Mouse (Mus musculus) stomach, embryonic 14.5 days (tissue): ENCODE data around the gene Msh5. TPM values are rescaled to one million over a fixed set of nuclear protein-coding genes. Genes with fewer than 3 reads are reported as not detected.

Experiments
- ATAC-seq: fragments of 200-750 bp; cut with Nextera tagmentation; 2 replicates; pipeline ENCODE4 v1.8.0; 2017; ENCODE audit warnings: low read depth, moderate TSS enrichment; ENCODE audit not compliant: insufficient number of reproducible peaks, insufficient read depth, low FRiP score
- H3K27ac ChIP-seq: fragments of 300-500 bp; sonication (generic); 2 replicates; pipeline ENCODE4 v1.5.1; 2014; ENCODE audit warnings: mild to moderate bottlenecking, low read length, moderate library complexity, mixed read lengths
- H3K27me3 ChIP-seq: fragments of 300-500 bp; sonication (generic); 2 replicates; pipeline ENCODE4 v1.6.1; 2014; ENCODE audit warnings: low read length, control low read depth, mixed read lengths; ENCODE audit not compliant: control insufficient read depth, insufficient read depth
- H3K36me3 ChIP-seq: fragments of 300-500 bp; sonication (generic); 2 replicates; pipeline ENCODE4 v1.6.1; 2014; ENCODE audit warnings: mild to moderate bottlenecking, control low read depth, low read length, moderate library complexity, mixed read lengths; ENCODE audit not compliant: control insufficient read depth, insufficient read depth
- H3K4me1 ChIP-seq: fragments of 300-500 bp; sonication (generic); 2 replicates; pipeline ENCODE4 v1.6.1; 2014; ENCODE audit warnings: low read length, control low read depth, mixed read lengths; ENCODE audit not compliant: control insufficient read depth, insufficient read depth
- H3K4me2 ChIP-seq: fragments of 300-500 bp; sonication (generic); replicated peaks from 2 replicates; pipeline ENCODE4 v1.6.1; 2014; ENCODE audit warnings: low read depth, low read length, control low read depth
- H3K4me3 ChIP-seq: fragments of 300-500 bp; sonication (generic); 2 replicates; pipeline ENCODE4 v1.5.1; 2014; ENCODE audit warnings: low read depth, low read length, control low read depth
- H3K9ac ChIP-seq: fragments of 300-500 bp; sonication (generic); replicated peaks from 2 replicates; pipeline ENCODE4 v1.6.1; 2014; ENCODE audit warnings: low read depth, mild to moderate bottlenecking, control low read depth, low read length, moderate library complexity, mixed read lengths
- H3K9me3 ChIP-seq: fragments of 300-500 bp; sonication (generic); 2 replicates; pipeline ENCODE4 v1.6.1; 2016; ENCODE audit warnings: low read depth, low read length, control low read depth; ENCODE audit not compliant: control insufficient read depth
- WGBS: fragments of 180-500 bp; shearing (Covaris S2); extraction: QIAGEN DNeasy Blood & Tissue Kit; methylation state at CpG from one replicate; pipeline ENCODE4 v1.1.7; 2014; 5-methylcytosine and 5-hydroxymethylcytosine counted together
- polyA plus RNA-seq: library from polyadenylated mRNA; unstranded; fragments of >200 nt; fragmentation: Nextera tagmentation; extraction: Ambion mirVana; gene quantifications from 2 replicates; pipeline ENCODE4 v1.2.1, GENCODE M21; 2014

Msh5 gene
- polyA plus RNA-seq, 1 experiment from 2014 or later: 3.8 TPM

DNA sequence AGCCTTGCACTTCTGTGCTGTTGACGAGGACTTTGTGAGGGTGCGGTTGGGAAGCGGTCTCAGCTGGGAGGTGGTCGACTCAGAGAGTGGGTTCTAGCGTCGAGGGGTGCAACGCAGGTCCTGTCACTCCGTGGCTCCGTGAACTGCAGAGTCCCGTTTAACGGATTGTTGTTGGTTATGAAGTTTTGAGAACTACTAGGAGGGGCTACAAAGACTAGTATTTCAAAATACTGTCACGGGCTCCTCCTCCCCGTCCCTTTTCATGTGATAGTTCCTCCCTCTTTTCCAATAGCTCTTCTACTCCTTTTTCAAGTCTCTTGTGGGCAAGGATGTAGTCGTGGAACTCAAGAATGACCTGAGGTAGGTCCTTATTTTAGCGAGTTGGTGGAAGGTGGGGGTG, 64.2 kb downstream of the Msh5 start:
- WGBS: under 1% methylated on average over 15 of the region's 15 CpGs
- Histone ChIP-seq H3K9ac (peak overlapping the region; percentile 91), H3K4me3 (peak overlapping the region; percentile 91), H3K36me3 (peaks cover 19% of the 10 kb centered on the region), H3K27ac (peak overlapping the region; percentile 99), H3K9me3 (no peaks in the 10 kb centered on the region), H3K4me1 (peaks cover 10% of the 10 kb centered on the region; the same call in 1 of the 2 replicates), H3K4me2 (peak overlapping the region; percentile 83), H3K27me3 (no peaks in the 10 kb centered on the region)
- peak; percentile 38 for ATAC-seq

GRCm38 (mm10) chr17:34981690-34982180, 64.8 kb downstream of the Msh5 start, which contains the start of gene Lsm2:
Gene Lsm2, plus strand, starts transcription at chr17:34981862.
- 0% methylated on average over 58 of the region's 58 CpGs for WGBS
- Histone ChIP-seq H3K27ac (peak within 1 kb of the TSS; percentile 99), H3K9me3 (no peaks in the 10 kb centered on the region), H3K9ac (peak within 1 kb of the TSS; percentile 91), H3K4me3 (peak within 1 kb of the TSS; percentile 91), H3K27me3 (no peaks in the 10 kb centered on the region), H3K4me1 (peaks cover 10% of the 10 kb centered on the region; the same call in 1 of the 2 replicates), H3K36me3 (peaks cover 17% of the 10 kb centered on the region), H3K4me2 (peak within 1 kb of the TSS; percentile 83)
- ATAC-seq: peak; percentile 93

DNA sequence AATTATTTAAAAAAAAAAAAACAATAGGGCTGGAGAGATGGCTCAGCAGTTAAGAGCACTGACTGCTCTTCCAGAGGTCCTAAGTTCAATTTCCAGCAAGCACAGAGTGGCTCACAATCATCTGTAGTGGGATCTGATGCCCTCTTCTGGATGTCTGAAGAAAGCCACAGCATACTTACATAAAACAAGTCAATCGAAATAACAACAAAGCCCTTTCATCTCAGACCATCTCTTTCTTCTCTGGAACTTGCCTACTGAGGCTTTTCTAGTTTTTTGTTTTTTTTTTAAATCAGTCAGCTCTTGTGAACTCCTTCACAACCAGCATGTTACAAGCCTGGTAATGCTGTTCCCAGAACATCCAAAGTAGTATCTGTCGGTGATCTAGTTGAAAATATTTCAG, 65.9 kb downstream of the Msh5 start:
- Histone ChIP-seq H3K9ac (peak overlapping the region; percentile 91), H3K27me3 (no peaks in the 10 kb centered on the region), H3K9me3 (no peaks in the 10 kb centered on the region), H3K36me3 (peaks cover 6% of the 10 kb centered on the region), H3K27ac (peak overlapping the region; percentile 99; the same call in 1 of the 2 replicates), H3K4me2 (peak overlapping the region; percentile 83), H3K4me1 (peaks cover 10% of the 10 kb centered on the region; the same call in 1 of the 2 replicates), H3K4me3 (peak overlapping the region; percentile 91)
- no peak for ATAC-seq
- 16% methylated on average over 2 of the region's 2 CpGs for WGBS

DNA sequence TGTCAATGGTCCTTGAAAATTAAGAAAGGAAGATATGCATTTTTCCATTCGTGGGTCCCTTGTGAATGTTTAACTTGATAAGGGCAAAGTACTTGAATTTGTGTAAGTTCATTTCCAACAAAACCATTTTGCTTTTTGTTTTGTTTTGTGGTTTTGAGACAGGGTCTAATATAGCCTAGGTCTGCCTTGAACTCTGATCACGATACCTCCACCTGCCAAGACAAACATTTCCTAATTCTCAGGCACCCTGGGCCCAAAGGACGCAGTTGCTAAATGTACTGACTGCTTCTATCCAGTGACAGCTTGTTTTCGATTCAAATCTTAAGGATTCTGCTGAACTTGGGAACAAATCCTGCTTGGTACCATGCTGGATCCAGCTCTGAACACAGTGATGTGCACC, 66.9 kb downstream of the Msh5 start:
- Histone ChIP-seq H3K9me3 (no peaks in the 10 kb centered on the region), H3K4me2 (no peak overlapping the region), H3K4me3 (no peak overlapping the region), H3K9ac (no peak overlapping the region), H3K27me3 (no peaks in the 10 kb centered on the region), H3K27ac (no peak overlapping the region), H3K4me1 (peaks cover 10% of the 10 kb centered on the region; the same call in 1 of the 2 replicates), H3K36me3 (no peaks in the 10 kb centered on the region)
- no peak for ATAC-seq
- WGBS: 92% methylated on average over 4 of the region's 4 CpGs

Other genes with a start within 250 kb of the Msh5 start
- not detected in 2 replicates for gene Cyp21a1, start 242.2 kb downstream of the Msh5 start, polyA plus RNA-seq
- gene Stk19, start 209.8 kb downstream of the Msh5 start, polyA plus RNA-seq: 22.3 and 27.3 TPM in 2 replicates
- gene Dxo, start 209.7 kb downstream of the Msh5 start, polyA plus RNA-seq: 52.9 and 56.4 TPM in 2 replicates
- gene Skiv2l, start 196.5 kb downstream of the Msh5 start, polyA plus RNA-seq: 37.7 and 39.5 TPM in 2 replicates
- 101 and 114 TPM in 2 replicates for gene Nelfe, start 196.4 kb downstream of the Msh5 start, polyA plus RNA-seq
- gene Cfb, start 184.2 kb downstream of the Msh5 start, polyA plus RNA-seq: 6.7 and 9.4 TPM in 2 replicates
- 0.87 and 1.2 TPM in 2 replicates for gene Zbtb12, start 167.3 kb downstream of the Msh5 start, polyA plus RNA-seq
- gene Gm20547, start 164.7 kb downstream of the Msh5 start, polyA plus RNA-seq: not detected in 2 replicates
- gene C2, start 148.5 kb downstream of the Msh5 start, polyA plus RNA-seq: 2.8 TPM in 2 replicates
- 69.4 and 79.4 TPM in 2 replicates for gene Ehmt2, start 148.3 kb downstream of the Msh5 start, polyA plus RNA-seq
- gene Slc44a4, start 132.3 kb downstream of the Msh5 start, polyA plus RNA-seq: 5.3 and 6.4 TPM in 2 replicates
- gene Neu1, start 115.5 kb downstream of the Msh5 start, polyA plus RNA-seq: 15.1 and 16.2 TPM in 2 replicates
- gene Hspa1b, start 87.5 kb downstream of the Msh5 start, polyA plus RNA-seq: 0.54 and 0.84 TPM in 2 replicates
- 0.66 TPM in 1 of 2 replicates, not detected in the other for gene Gm20481, start 76.8 kb downstream of the Msh5 start, polyA plus RNA-seq
- 4.9 and 6.0 TPM in 2 replicates for gene Hspa1a, start 74.6 kb downstream of the Msh5 start, polyA plus RNA-seq
- gene Hspa1l, start 74.0 kb downstream of the Msh5 start, polyA plus RNA-seq: 0.73 and 0.75 TPM in 2 replicates
- gene Lsm2, start 64.9 kb downstream of the Msh5 start, polyA plus RNA-seq: 177 and 205 TPM in 2 replicates
- 84.0 and 92.3 TPM in 2 replicates for gene Vars, start 45.8 kb downstream of the Msh5 start, polyA plus RNA-seq
- gene Vwa7, start 30.2 kb downstream of the Msh5 start, polyA plus RNA-seq: 0.18 and 0.22 TPM in 2 replicates
- gene Sapcd1, start 18.7 kb downstream of the Msh5 start, polyA plus RNA-seq: 16.3 and 21.3 TPM in 2 replicates
- 83.0 and 88.5 TPM in 2 replicates for gene Clic1, start 3.2 kb upstream of the Msh5 start, polyA plus RNA-seq
- 292 and 322 TPM in 2 replicates for gene Ddah2, start 12.3 kb upstream of the Msh5 start, polyA plus RNA-seq
- gene Ly6g6c, start 18.6 kb upstream of the Msh5 start, polyA plus RNA-seq: 0.30 and 0.63 TPM in 2 replicates
- 0.97 and 1.3 TPM in 2 replicates for gene Mpig6b, start 19.4 kb upstream of the Msh5 start, polyA plus RNA-seq
- gene Ly6g6e, start 30.2 kb upstream of the Msh5 start, polyA plus RNA-seq: 7.8 and 9.7 TPM in 2 replicates
- 1.5 and 2.1 TPM in 2 replicates for gene Ly6g6d, start 31.3 kb upstream of the Msh5 start, polyA plus RNA-seq
- gene Ly6g6f, start 38.9 kb upstream of the Msh5 start, polyA plus RNA-seq: 0.29 TPM in 1 of 2 replicates, not detected in the other
- 77.1 and 81.4 TPM in 2 replicates for gene Abhd16a, start 42.5 kb upstream of the Msh5 start, polyA plus RNA-seq
- not detected in 2 replicates for gene Ly6g5c, start 61.5 kb upstream of the Msh5 start, polyA plus RNA-seq
- 0.49 and 0.81 TPM in 2 replicates for gene Ly6g5b, start 68.7 kb upstream of the Msh5 start, polyA plus RNA-seq
- 20.3 and 21.9 TPM in 2 replicates for gene Gpank1, start 74.7 kb upstream of the Msh5 start, polyA plus RNA-seq
- 269 and 270 TPM in 2 replicates for gene Csnk2b, start 75.3 kb upstream of the Msh5 start, polyA plus RNA-seq
- gene D17H6S53E, start 79.6 kb upstream of the Msh5 start, polyA plus RNA-seq: 10.1 and 13.3 TPM in 2 replicates
- 0.75 and 0.77 TPM in 2 replicates for gene Apom, start 85.3 kb upstream of the Msh5 start, polyA plus RNA-seq
- 86.5 and 89.0 TPM in 2 replicates for gene Bag6, start 88.4 kb upstream of the Msh5 start, polyA plus RNA-seq
- gene Prrc2a, start 118.2 kb upstream of the Msh5 start, polyA plus RNA-seq: 209 and 222 TPM in 2 replicates
- 16.4 and 19.6 TPM in 2 replicates for gene Aif1, start 129.3 kb upstream of the Msh5 start, polyA plus RNA-seq
- gene Lst1, start 141.7 kb upstream of the Msh5 start, polyA plus RNA-seq: 18.5 and 21.1 TPM in 2 replicates
- 1.4 and 1.8 TPM in 2 replicates for gene Ltb, start 147.7 kb upstream of the Msh5 start, polyA plus RNA-seq
- 0.20 and 0.34 TPM in 2 replicates for gene Tnf, start 155.3 kb upstream of the Msh5 start, polyA plus RNA-seq
- 0.42 and 0.59 TPM in 2 replicates for gene Lta, start 158.6 kb upstream of the Msh5 start, polyA plus RNA-seq
- not detected in 2 replicates for gene Gm16181, start 174.1 kb upstream of the Msh5 start, polyA plus RNA-seq
- gene Atp6v1g2, start 186.9 kb upstream of the Msh5 start, polyA plus RNA-seq: 8.1 and 8.5 TPM in 2 replicates
- 3.5 and 3.8 TPM in 2 replicates for gene Nfkbil1, start 189.0 kb upstream of the Msh5 start, polyA plus RNA-seq
- 467 and 480 TPM in 2 replicates for gene Ddx39b, start 195.0 kb upstream of the Msh5 start, polyA plus RNA-seq
- 77.6 and 83.3 TPM in 2 replicates for gene H2-D1, start 216.0 kb upstream of the Msh5 start, polyA plus RNA-seq